ENCODE assay signal across 8 mouse cellular contexts in the genomic region with DNA sequence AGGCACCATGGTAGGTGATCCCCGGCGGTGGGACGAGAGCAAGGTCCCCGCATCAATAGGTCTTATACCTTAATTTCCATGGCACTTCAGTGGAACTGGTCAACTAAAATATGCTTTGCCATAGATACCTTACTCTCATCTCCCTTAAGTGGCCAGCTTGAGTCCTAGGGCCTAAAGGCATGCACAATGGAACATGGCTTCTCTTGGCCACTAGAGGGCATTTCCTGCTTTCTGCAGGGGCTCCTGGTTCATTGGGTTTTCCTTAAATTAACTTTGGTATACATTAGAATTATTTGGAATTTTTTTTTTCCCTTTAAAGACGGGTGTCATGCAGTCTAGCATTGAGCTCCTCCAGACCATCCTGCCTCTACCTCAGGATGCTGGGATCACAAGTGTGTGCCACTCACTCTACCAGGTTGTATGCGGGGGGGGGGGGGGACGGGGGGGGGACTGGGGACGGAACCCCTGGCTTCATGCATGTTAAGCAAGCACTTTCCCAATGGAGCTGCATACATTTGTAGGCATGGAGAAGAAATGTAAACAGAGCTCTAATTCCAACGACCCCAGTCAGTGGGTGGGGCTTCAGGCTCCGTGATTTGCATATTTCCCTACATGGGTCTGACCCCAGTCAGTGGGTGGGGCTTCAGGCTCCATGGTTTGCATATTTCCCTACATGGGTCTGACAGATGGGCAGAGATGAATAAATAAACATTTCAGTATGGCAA.
A peak's percentile ranks its signal among the peaks of the same experiment; 100 is the strongest.
DNase-seq lines count a peak whose midpoint lies in the region; TF ChIP-seq lines count a peak whose summit lies in the region.

No protein-coding gene starts in this region.

- H3K27me3 ChIP-seq in cerebellum, adult 2 months (ENCODE audit: control insufficient read depth, insufficient read depth, low read length) = no peaks in the 10 kb centered on the region

- H3K4me3 ChIP-seq in cerebellum, adult 2 months (replicated peaks; ENCODE audit: insufficient read depth, low read depth, low read length) = no peak overlapping the region
- H3K4me3 ChIP-seq in embryonic fibroblast, embryonic 13.5 days (ENCODE audit: insufficient read depth, low read length) = no peak overlapping the region

- no peak for TF ChIP-seq POLR2A in cerebellum, adult 2 months (IDR thresholded peaks at IDR 0.05; ENCODE audit: borderline replicate concordance, insufficient read depth, low read length)
- no peak for TF ChIP-seq POLR2A in embryonic fibroblast, embryonic 13.5 days (IDR thresholded peaks at IDR 0.05; ENCODE audit: low read depth, low read length)

- no peak overlapping the region for H3K27ac ChIP-seq in cerebellum, adult 2 months (ENCODE audit: insufficient read depth, low read length)
- H3K27ac ChIP-seq in embryonic fibroblast, embryonic 13.5 days (ENCODE audit: insufficient read depth, low read length) = no peak overlapping the region

- WGBS in cerebellum, adult 2 months = 52% methylated on average over 10 of the region's 10 CpGs

- DNase-seq in cerebellum, adult 2 months = no peak
- DNase-seq in cerebellum, adult 11 months = no peak
- peak; percentile 30 for DNase-seq in right cerebral cortex, adult 18-20 months
- DNase-seq in right cerebral cortex, postnatal 14 days = no peak
- peak; percentile 42 for DNase-seq in kidney, postnatal 14 days
- DNase-seq in mesoderm, embryonic 11.5 days (ENCODE audit: low read depth, low spot score) = peak; percentile 53
- DNase-seq in urinary bladder, postnatal 36 days (ENCODE audit: low spot score in 2 of 2) = no peak

- peak; percentile 51; the same call in 1 of the 2 replicates for TF ChIP-seq CTCF in cerebellum, adult 2 months (IDR thresholded peaks at IDR 0.05; ENCODE audit: borderline replicate concordance, insufficient read depth, low read depth, low read length)
- peak; percentile 22; the same call in 1 of the 2 replicates for TF ChIP-seq CTCF in embryonic fibroblast, embryonic 13.5 days (IDR thresholded peaks at IDR 0.05; ENCODE audit: borderline replicate concordance, insufficient read depth, low read length)

- no peaks in the 10 kb centered on the region for H3K4me1 ChIP-seq in cerebellum, adult 2 months (ENCODE audit: control insufficient read depth, insufficient read depth, low read length)
- peaks cover 1% of the 10 kb centered on the region; the same call in 1 of the 2 replicates for H3K4me1 ChIP-seq in embryonic fibroblast, embryonic 13.5 days (ENCODE audit: control insufficient read depth, insufficient read depth, low read length)

Comparison
In these comparisons a context has a peak if more than half of its experiments do, and no peak if none do; other contexts are left out.
1. DNase-seq: peak in right cerebral cortex, adult 18-20 months (single experiment), kidney, postnatal 14 days (single experiment) and mesoderm, embryonic 11.5 days (single experiment); none in cerebellum, adult 2 months (0 of 2), cerebellum, adult 11 months (single experiment), right cerebral cortex, postnatal 14 days (single experiment) and urinary bladder, postnatal 36 days (0 of 2).